Mouse (Mus musculus) intestine, embryonic 15.5 days (tissue): ENCODE measurements at regions not wholly inside any gene's neighbourhood (a gene's known extent, or its start where the extent isn't known, plus 50 kb on each side); places are given as distances from the start of the nearest gene placed in this dataset.

Experiments used
- ATAC-seq: fragments of 200-750 bp; cut with Nextera tagmentation; 2 replicates; pipeline ENCODE4 v1.8.0; 2017; ENCODE audit warnings: moderate TSS enrichment, moderate library complexity
- H3K27ac ChIP-seq: fragments of 300-500 bp; sonication (generic); 2 replicates; pipeline ENCODE4 v1.5.1; 2015; ENCODE audit warnings: mild to moderate bottlenecking, inconsistent platforms
- H3K27me3 ChIP-seq: fragments of 300-500 bp; sonication (generic); replicated peaks from 2 replicates; pipeline ENCODE4 v1.6.1; 2015; ENCODE audit warnings: inconsistent platforms
- H3K36me3 ChIP-seq: fragments of 300-500 bp; sonication (generic); 2 replicates; pipeline ENCODE4 v1.6.1; 2015; ENCODE audit warnings: inconsistent platforms
- H3K4me1 ChIP-seq: fragments of 300-500 bp; sonication (generic); replicated peaks from 2 replicates; pipeline ENCODE4 v1.6.1; 2015; ENCODE audit warnings: inconsistent platforms
- H3K4me2 ChIP-seq: fragments of 300-500 bp; sonication (generic); replicated peaks from 2 replicates; pipeline ENCODE4 v1.6.1; 2015; ENCODE audit warnings: mild to moderate bottlenecking, inconsistent platforms
- H3K4me3 ChIP-seq: fragments of 300-500 bp; sonication (generic); replicated peaks from 2 replicates; pipeline ENCODE4 v1.5.1; 2015; ENCODE audit warnings: inconsistent platforms
- H3K9ac ChIP-seq: fragments of 300-500 bp; sonication (generic); 2 replicates; pipeline ENCODE4 v1.6.1; 2015; ENCODE audit warnings: inconsistent platforms
- H3K9me3 ChIP-seq: fragments of 300-500 bp; sonication (generic); 2 replicates; pipeline ENCODE4 v1.6.1; 2016; ENCODE audit warnings: inconsistent platforms
- WGBS: fragments of 180-500 bp; shearing (Covaris S2); methylation state at CpG from one replicate; pipeline ENCODE4 v1.1.7; 2015; 5-methylcytosine and 5-hydroxymethylcytosine counted together

DNA sequence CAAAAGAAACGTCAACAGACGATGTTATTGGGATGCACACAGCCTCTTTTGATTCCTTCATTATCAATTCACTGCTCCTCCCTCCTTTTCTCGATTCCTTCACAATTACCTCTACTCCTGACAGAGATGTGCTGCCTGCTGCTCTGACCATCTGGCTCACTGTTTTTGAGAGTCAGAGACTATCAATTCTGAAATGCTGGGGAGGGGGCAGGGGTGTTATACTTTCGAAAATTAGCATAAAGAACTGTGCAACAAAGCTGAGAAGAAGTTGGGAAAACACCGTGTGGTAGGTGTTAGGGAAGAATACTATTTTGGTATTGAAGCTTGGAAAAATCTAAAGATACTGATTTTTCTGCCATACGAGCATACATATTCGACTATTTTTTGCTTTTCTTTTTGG lies 96.4 kb downstream of the Nedd1 start:
- 81% methylated on average over 7 of the region's 7 CpGs for WGBS
- no peak overlapping the region for H3K27ac ChIP-seq

DNA sequence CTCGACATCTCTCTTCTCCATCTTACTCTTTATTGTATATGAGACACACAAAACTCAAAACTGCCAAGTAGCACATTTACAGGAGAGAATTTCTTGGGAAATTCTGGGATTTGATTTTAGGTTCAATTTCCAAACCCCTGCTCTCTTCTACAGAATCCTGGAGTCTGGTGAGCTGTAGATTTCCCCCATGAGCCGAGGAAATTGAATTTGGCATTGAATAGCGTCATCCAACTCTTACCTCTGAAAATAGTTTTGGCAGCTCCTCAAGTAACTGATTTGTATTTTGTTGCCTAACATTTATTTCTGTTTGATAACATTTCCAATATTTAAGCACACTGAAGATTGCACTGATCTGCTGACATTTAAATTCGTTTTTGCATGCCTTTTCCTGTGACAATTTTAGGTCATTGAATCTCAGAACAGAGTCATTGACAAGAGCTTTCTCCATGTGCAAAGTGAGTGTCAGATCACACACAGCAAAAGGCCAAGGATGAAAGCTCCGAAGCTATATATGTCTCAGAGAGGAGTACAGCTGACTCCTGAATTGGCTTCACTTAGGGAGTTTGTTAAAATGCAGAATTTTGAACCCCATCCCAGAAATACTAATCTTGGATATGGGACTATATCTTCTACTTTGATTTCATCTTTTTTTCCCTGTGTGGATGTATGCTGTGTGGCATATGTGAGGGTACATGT lies 106.4 kb downstream of the Nedd1 start:
- no peaks in the 10 kb centered on the region for H3K4me1 ChIP-seq

More for the DNA sequence above, 96.4 kb downstream of the Nedd1 start:
- no peaks in the 10 kb centered on the region for H3K36me3 ChIP-seq
- no peak overlapping the region for H3K4me2 ChIP-seq
- no peaks in the 10 kb centered on the region for H3K4me1 ChIP-seq
- H3K27me3 ChIP-seq, result no peaks in the 10 kb centered on the region
- no peak overlapping the region for H3K4me3 ChIP-seq
- no peaks in the 10 kb centered on the region for H3K9me3 ChIP-seq
- no peak for ATAC-seq
- H3K9ac ChIP-seq, result no peak overlapping the region

DNA sequence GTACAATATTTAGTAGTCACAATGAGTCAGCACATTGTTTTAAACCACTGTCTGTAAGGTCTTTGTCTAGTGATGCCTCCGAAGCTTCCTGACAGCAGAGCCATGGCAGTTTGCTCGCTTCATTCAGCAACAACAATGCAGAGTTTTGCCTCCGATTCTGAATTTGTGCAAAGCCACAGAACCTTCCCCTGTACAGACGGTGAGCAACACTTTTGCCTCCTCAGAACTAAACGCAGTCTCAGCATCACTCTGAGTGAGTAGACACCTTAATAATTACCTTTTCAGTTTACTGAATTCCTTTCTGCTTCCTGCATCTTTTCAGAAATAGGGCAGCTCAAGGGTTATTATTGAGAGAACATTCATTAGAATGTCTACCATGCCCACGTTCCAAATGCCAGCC lies 107.9 kb downstream of the Nedd1 start:
- Histone ChIP-seq H3K4me2 (no peak overlapping the region), H3K4me1 (no peaks in the 10 kb centered on the region), H3K27ac (no peak overlapping the region), H3K9me3 (no peaks in the 10 kb centered on the region), H3K9ac (no peak overlapping the region), H3K36me3 (no peaks in the 10 kb centered on the region), H3K27me3 (no peaks in the 10 kb centered on the region), H3K4me3 (no peak overlapping the region)
- ATAC-seq, result no peak
- WGBS, result 80% methylated on average over 6 of the region's 6 CpGs

More for the DNA sequence above, 106.4 kb downstream of the Nedd1 start:
- H3K27ac ChIP-seq, result no peak overlapping the region
- H3K4me2 ChIP-seq, result no peak overlapping the region
- no peak overlapping the region for H3K4me3 ChIP-seq
- no peaks in the 10 kb centered on the region for H3K9me3 ChIP-seq
- no peaks in the 10 kb centered on the region for H3K36me3 ChIP-seq
- ATAC-seq, result no peak
- no peaks in the 10 kb centered on the region for H3K27me3 ChIP-seq
- WGBS, result 81% methylated on average over 5 of the region's 5 CpGs
- no peak overlapping the region for H3K9ac ChIP-seq

DNA sequence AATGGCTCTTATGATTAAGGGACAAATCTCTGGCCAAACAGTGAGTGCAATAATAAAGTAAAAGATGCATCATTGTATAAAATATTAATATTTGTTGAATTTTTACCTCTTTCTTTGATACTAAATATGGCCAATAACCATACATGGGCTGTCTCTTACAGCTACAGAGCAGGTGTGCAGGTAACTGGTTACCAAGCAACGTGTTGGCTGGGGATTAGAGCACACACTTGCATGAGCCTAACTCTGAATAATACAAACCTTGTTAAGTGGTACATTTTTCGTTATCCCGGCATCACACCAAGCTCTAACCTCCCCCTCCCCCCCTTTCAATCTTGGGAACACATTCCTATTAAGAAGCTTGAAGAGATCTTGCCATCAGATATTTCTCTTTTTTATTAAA lies 111.2 kb downstream of the Nedd1 start:
- H3K9me3 ChIP-seq, result no peaks in the 10 kb centered on the region
- no peaks in the 10 kb centered on the region for H3K36me3 ChIP-seq
- no peak overlapping the region for H3K27ac ChIP-seq
- H3K9ac ChIP-seq, result no peak overlapping the region
- no peak overlapping the region for H3K4me2 ChIP-seq
- H3K27me3 ChIP-seq, result no peaks in the 10 kb centered on the region
- no peaks in the 10 kb centered on the region for H3K4me1 ChIP-seq
- no peak for ATAC-seq
- H3K4me3 ChIP-seq, result no peak overlapping the region
- WGBS, result 79% methylated on average over 3 of the region's 3 CpGs

DNA sequence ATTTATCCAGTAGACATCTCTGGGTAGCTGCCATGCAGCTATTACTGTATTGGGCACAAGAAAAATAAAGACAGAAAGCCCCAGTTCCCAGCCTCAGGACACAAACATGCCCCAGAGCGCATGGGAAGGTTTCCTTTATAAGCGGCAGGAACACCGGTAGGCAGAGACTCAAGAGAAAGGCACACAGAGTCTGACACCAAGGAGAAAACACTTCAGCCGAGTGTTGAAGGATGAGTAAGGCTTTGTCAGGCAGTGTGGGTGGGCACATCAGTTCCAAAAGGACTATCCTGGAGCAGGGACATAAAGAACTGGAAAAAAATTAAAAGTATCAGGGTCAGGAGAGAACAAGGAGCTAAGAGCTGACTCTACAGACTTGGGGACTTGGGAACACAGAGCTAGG lies 115.5 kb downstream of the Nedd1 start:
- ATAC-seq, result no peak
- WGBS, result 56% methylated on average over 4 of the region's 4 CpGs

DNA sequence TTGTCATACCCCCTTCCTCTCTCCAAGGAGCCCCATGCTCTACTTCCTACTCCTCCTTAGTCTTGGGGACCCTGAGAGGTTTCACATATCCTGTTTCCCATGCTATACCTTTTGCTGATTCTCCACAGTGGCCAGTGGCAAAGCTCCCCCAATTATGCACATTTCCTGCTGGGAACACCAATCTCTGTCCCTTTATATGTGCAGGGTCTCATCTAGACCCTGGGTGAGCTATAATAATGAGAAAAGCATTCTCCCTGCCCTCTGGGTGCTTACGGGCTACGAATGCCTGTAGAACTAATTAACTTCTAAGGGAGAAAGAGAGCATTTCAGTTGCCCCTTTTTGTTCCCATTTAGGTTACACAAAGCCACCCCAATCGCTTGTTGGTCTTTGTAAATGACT lies 116.6 kb downstream of the Nedd1 start:
- no peaks in the 10 kb centered on the region for H3K27me3 ChIP-seq
- H3K4me3 ChIP-seq, result no peak overlapping the region
- no peak for ATAC-seq
- H3K9me3 ChIP-seq, result no peaks in the 10 kb centered on the region
- H3K36me3 ChIP-seq, result no peaks in the 10 kb centered on the region
- WGBS, result 81% methylated on average over 3 of the region's 3 CpGs
- no peak overlapping the region for H3K9ac ChIP-seq
- H3K27ac ChIP-seq, result no peak overlapping the region
- no peaks in the 10 kb centered on the region for H3K4me1 ChIP-seq
- H3K4me2 ChIP-seq, result no peak overlapping the region

More for the DNA sequence above, 115.5 kb downstream of the Nedd1 start:
- Histone ChIP-seq H3K4me2 (no peak overlapping the region), H3K9me3 (no peaks in the 10 kb centered on the region), H3K27me3 (no peaks in the 10 kb centered on the region), H3K9ac (no peak overlapping the region), H3K36me3 (no peaks in the 10 kb centered on the region), H3K4me1 (no peaks in the 10 kb centered on the region), H3K4me3 (no peak overlapping the region), H3K27ac (no peak overlapping the region)

DNA sequence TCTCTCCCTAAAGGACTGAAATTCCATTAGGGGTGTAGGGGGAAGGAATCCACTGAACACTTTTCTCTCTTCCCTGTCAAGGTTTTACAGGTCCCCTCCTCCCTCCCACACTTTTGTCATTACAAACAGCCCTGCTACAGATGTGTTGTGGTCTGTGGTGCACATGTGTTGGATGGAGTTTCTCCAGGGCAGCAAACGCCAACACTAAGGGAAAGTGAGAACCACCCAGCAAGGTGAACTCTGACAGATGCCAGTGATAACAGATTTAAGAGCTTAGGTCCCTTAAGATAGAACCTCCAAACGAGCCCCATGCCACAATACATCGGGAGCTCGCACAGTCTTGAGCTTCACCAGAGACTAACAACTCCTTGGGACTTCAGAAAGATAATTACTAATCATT lies 122.1 kb downstream of the Nedd1 start:
- H3K4me3 ChIP-seq, result no peak overlapping the region
- ATAC-seq, result no peak
- H3K27me3 ChIP-seq, result no peaks in the 10 kb centered on the region
- H3K9ac ChIP-seq, result no peak overlapping the region
- no peak overlapping the region for H3K27ac ChIP-seq
- no peak overlapping the region for H3K4me2 ChIP-seq
- no peaks in the 10 kb centered on the region for H3K9me3 ChIP-seq
- H3K36me3 ChIP-seq, result no peaks in the 10 kb centered on the region
- WGBS, result 62% methylated on average over 4 of the region's 4 CpGs
- H3K4me1 ChIP-seq, result no peaks in the 10 kb centered on the region

DNA sequence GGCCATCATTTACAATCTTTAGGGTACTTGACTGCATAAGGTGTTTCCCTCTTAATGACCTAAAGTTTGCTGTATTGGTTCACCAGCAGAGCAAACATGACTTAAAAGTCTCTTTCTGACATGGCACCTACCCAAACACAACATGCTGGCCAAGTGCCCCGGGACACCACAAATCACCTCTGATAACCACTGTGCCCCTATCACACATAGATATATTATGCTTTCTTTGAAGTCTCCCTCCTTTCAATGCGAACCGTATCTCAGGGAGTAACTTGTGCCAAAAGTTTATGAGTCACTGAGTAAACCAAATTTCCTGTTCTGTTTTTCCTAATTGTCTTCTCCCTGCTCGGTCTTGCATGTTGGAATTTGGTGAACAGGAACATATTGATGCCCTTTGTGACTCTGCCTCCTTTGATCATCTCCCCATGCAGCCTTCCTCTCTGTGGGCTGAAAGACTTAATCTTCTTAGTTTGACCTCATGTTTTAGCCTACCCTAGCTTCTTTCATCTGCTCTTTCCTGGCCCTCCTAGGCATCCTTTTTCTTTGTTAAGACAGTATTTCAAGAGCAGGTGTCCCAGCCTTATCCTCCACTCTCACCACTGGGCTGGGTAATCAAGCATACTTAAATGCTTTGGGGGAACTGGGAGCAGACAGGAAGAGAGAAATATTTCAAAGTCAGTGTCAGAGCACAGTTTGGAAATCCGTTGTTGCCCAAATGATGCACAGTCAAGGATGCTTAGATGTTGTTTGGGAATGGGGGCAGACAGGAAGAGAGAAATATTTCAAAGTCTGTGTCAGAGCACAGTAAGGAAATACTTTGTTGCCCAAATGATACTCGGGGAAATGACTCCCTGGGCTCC lies 126.5 kb downstream of the Nedd1 start:
- Histone ChIP-seq H3K27ac (no peak overlapping the region), H3K4me1 (no peaks in the 10 kb centered on the region), H3K36me3 (no peaks in the 10 kb centered on the region), H3K4me2 (no peak overlapping the region), H3K27me3 (no peaks in the 10 kb centered on the region), H3K4me3 (no peak overlapping the region), H3K9me3 (no peaks in the 10 kb centered on the region), H3K9ac (no peak overlapping the region)
- WGBS, result 32% methylated on average over 6 of the region's 6 CpGs
- no peak for ATAC-seq

DNA sequence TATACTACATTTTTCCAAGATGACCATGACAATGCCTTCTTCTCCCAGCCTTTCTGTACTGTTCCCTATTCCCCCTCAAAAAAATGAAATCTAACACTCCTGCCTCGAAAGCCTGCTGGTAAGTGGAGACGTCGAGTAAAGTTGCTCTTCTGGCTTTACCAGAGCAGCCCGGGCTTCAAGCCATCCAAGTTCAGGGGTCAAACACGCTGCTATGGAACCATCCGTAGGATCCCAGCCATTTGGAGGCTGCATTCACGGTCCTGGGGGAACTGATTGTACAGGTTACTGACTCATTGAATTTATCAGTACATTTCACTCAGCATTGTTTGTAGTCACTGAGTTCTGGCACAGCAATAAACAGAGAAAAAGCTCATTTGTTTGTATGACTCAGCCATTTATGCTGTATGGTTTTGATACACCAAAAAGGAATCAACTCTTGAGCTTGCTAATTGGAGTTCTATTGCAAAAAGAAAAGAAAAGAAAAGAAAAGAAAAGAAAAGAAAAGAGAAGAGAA lies 128.2 kb downstream of the Nedd1 start:
- WGBS, result 63% methylated on average over 7 of the region's 7 CpGs
- H3K9ac ChIP-seq, result no peak overlapping the region
- no peaks in the 10 kb centered on the region for H3K9me3 ChIP-seq
- ATAC-seq, result no peak
- H3K36me3 ChIP-seq, result no peaks in the 10 kb centered on the region
- no peak overlapping the region for H3K27ac ChIP-seq
- H3K4me1 ChIP-seq, result no peaks in the 10 kb centered on the region
- no peaks in the 10 kb centered on the region for H3K27me3 ChIP-seq
- H3K4me3 ChIP-seq, result no peak overlapping the region
- no peak overlapping the region for H3K4me2 ChIP-seq

DNA sequence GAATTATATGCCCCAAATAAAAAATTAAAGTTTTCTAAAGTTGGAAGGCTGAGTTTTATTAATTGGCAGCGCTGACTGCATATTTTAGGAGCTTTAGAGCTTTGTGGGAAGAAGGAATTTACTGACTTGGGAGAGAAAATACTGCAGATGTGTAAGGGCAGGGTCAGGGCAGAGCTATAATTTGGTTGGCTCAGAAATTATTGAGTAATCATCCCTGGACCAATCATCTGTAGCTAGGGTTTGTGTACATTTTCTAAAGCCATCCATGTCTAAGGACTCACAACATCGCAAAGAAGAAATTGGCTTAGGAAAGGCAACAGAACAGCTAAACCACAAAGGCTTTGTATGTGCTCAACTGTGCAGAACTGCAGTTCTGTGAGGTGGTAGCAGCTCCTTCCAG lies 143.3 kb downstream of the Nedd1 start:
- no peaks in the 10 kb centered on the region for H3K36me3 ChIP-seq
- H3K9ac ChIP-seq, result no peak overlapping the region
- no peak for ATAC-seq
- H3K4me1 ChIP-seq, result no peaks in the 10 kb centered on the region
- 83% methylated on average over 2 of the region's 2 CpGs for WGBS
- H3K4me3 ChIP-seq, result no peak overlapping the region
- no peak overlapping the region for H3K4me2 ChIP-seq
- H3K27me3 ChIP-seq, result no peaks in the 10 kb centered on the region
- no peaks in the 10 kb centered on the region for H3K9me3 ChIP-seq
- H3K27ac ChIP-seq, result no peak overlapping the region

DNA sequence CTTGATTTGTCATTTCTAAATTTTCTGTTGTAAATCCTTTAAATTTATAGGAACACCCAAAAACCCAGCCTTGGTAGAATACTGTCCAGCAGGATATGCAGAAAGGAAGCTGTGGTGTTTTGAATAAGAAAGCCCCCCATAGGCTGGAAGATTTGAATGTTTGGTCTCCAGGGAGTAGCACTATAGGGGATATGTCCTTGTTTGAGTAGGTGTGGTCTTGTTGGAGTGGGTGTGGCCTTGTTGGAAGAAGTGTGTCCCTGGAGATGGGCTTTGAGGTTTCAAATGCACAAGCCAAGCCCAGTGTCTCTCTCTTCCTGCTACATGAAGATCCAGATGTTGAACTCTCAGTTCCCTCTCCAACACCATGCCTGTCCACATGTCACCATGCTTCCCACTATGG lies 151.7 kb downstream of the Nedd1 start:
- H3K27ac ChIP-seq, result no peak overlapping the region
- no peaks in the 10 kb centered on the region for H3K9me3 ChIP-seq
- no peak for ATAC-seq
- H3K36me3 ChIP-seq, result no peaks in the 10 kb centered on the region
- H3K4me3 ChIP-seq, result no peak overlapping the region
- H3K27me3 ChIP-seq, result no peaks in the 10 kb centered on the region
- H3K4me2 ChIP-seq, result no peak overlapping the region
- H3K9ac ChIP-seq, result no peak overlapping the region
- H3K4me1 ChIP-seq, result no peaks in the 10 kb centered on the region

DNA sequence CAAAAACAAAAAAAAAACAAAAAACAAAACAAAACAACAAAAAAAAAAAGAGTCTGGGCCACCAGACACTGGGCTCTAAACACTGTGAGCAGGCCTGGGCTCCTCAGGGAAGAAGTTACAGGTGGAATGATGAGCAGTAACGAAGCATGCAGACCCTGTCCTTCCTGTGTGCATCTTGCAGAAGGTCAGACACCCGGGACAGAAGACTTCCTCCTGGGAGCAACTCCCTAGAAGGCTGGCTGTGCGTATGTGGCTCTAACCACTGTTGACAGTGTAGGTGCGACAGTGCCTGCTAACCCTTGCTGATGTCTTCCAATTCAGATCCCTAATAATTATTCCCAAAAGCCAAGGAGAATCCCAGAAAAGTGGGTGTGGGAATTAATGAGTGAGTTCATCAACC lies 164.8 kb downstream of the Nedd1 start:
- Histone ChIP-seq H3K36me3 (no peaks in the 10 kb centered on the region), H3K9ac (no peak overlapping the region), H3K27me3 (no peaks in the 10 kb centered on the region), H3K4me3 (no peak overlapping the region), H3K27ac (no peak overlapping the region), H3K4me1 (no peaks in the 10 kb centered on the region), H3K9me3 (no peaks in the 10 kb centered on the region), H3K4me2 (no peak overlapping the region)
- 69% methylated on average over 4 of the region's 4 CpGs for WGBS
- ATAC-seq, result no peak
